Mouse (Mus musculus) forebrain, embryonic 13.5 days (tissue): ENCODE measurements around the gene Chac1. TPM values are rescaled to one million over a fixed set of nuclear protein-coding genes. Genes with fewer than 3 reads are reported as not detected.

Source experiments
- ATAC-seq: fragments of 200-750 bp; cut with Nextera tagmentation; 2 replicates; pipeline ENCODE4 v1.8.0; 2017
- H3K27ac ChIP-seq: fragments of 300-500 bp; sonication (generic); 2 replicates; pipeline ENCODE4 v1.5.1; 2015; ENCODE audit warnings: inconsistent platforms, mild to moderate bottlenecking, moderate library complexity
- H3K27me3 ChIP-seq: fragments of 300-500 bp; sonication (generic); 2 replicates; pipeline ENCODE4 v1.6.1; 2015; ENCODE audit warnings: mild to moderate bottlenecking, inconsistent platforms
- H3K36me3 ChIP-seq: fragments of 300-500 bp; sonication (generic); 2 replicates; pipeline ENCODE4 v1.6.1; 2015; ENCODE audit warnings: mild to moderate bottlenecking, inconsistent platforms; ENCODE audit not compliant: poor library complexity, severe bottlenecking
- H3K4me1 ChIP-seq: fragments of 300-500 bp; sonication (generic); 2 replicates; pipeline ENCODE4 v1.6.1; 2015; ENCODE audit warnings: inconsistent platforms
- H3K4me2 ChIP-seq: fragments of 300-500 bp; sonication (generic); 2 replicates; pipeline ENCODE4 v1.6.1; 2015; ENCODE audit warnings: inconsistent platforms, mild to moderate bottlenecking, moderate library complexity
- H3K4me3 ChIP-seq: fragments of 300-500 bp; sonication (generic); 2 replicates; pipeline ENCODE4 v1.5.1; 2015; ENCODE audit warnings: mild to moderate bottlenecking, inconsistent platforms
- H3K9ac ChIP-seq: fragments of 300-500 bp; sonication (generic); 2 replicates; pipeline ENCODE4 v1.6.1; 2015; ENCODE audit warnings: mild to moderate bottlenecking, inconsistent platforms
- H3K9me3 ChIP-seq: fragments of 300-500 bp; sonication (generic); replicated peaks from 2 replicates; pipeline ENCODE4 v1.6.1; 2016; ENCODE audit warnings: inconsistent platforms
- WGBS: fragments of 180-500 bp; shearing (Covaris S2); methylation state at CpG from one replicate; pipeline ENCODE4 v1.1.7; 2015; 5-methylcytosine and 5-hydroxymethylcytosine counted together
- polyA plus RNA-seq: library from polyadenylated mRNA; unstranded; fragments of >200 nt; fragmentation: Nextera tagmentation; extraction: Ambion mirVana; gene quantifications from 2 replicates; pipeline ENCODE4 v1.2.1, GENCODE M21; 2015

The Chac1 gene
- polyA plus RNA-seq, 1 experiment from 2014 or later: 2.3 TPM

- peaks cover 7% of the 10 kb centered on the region; the same call in 1 of the 2 replicates for H3K4me1 ChIP-seq
- H3K36me3 ChIP-seq: no peaks in the 10 kb centered on the region
- no peak overlapping the region for H3K9ac ChIP-seq
- H3K4me2 ChIP-seq: no peak overlapping the region
- H3K27ac ChIP-seq: no peak overlapping the region
- H3K4me3 ChIP-seq: no peak overlapping the region
- no peaks in the 10 kb centered on the region for H3K9me3 ChIP-seq
- no peak for ATAC-seq
- 81% methylated on average over 3 of the region's 3 CpGs for WGBS
- H3K27me3 ChIP-seq: peaks cover 24% of the 10 kb centered on the region
These were observed 4.1 kb downstream of the Chac1 start for GRCm38 (mm10) chr2:119355089-119355488.

- Histone ChIP-seq H3K4me3 (no peak overlapping the region), H3K9ac (no peak overlapping the region), H3K4me1 (peaks cover 2% of the 10 kb centered on the region; the same call in 1 of the 2 replicates), H3K27me3 (peaks cover 18% of the 10 kb centered on the region), H3K27ac (no peak overlapping the region), H3K9me3 (peaks cover 2% of the 10 kb centered on the region), H3K36me3 (no peaks in the 10 kb centered on the region), H3K4me2 (no peak overlapping the region)
- ATAC-seq: no peak
- WGBS: 20% methylated on average over 7 of the region's 7 CpGs
These were observed 4.6 kb downstream of the Chac1 start for GRCm38 (mm10) chr2:119355651-119356050.

GRCm38 (mm10) chr2:119356310-119356709 is 5.3 kb downstream of the Chac1 start:
- H3K9me3 ChIP-seq: peaks cover 9% of the 10 kb centered on the region
- no peak overlapping the region for H3K27ac ChIP-seq
- no peak overlapping the region for H3K4me2 ChIP-seq
- no peak overlapping the region for H3K9ac ChIP-seq
- no peaks in the 10 kb centered on the region; the same call in 1 of the 2 replicates for H3K4me1 ChIP-seq
- no peak for ATAC-seq
- no peaks in the 10 kb centered on the region; the same call in 1 of the 2 replicates for H3K36me3 ChIP-seq
- no peak overlapping the region for H3K4me3 ChIP-seq
- H3K27me3 ChIP-seq: peaks cover 15% of the 10 kb centered on the region

GRCm38 (mm10) chr2:119356805-119357204 is 5.8 kb downstream of the Chac1 start:
- Histone ChIP-seq H3K27me3 (peaks cover 10% of the 10 kb centered on the region), H3K4me3 (no peak overlapping the region), H3K4me1 (no peaks in the 10 kb centered on the region), H3K36me3 (peaks cover 5% of the 10 kb centered on the region; the same call in 1 of the 2 replicates), H3K9ac (no peak overlapping the region), H3K9me3 (peaks cover 14% of the 10 kb centered on the region), H3K27ac (no peak overlapping the region), H3K4me2 (no peak overlapping the region)
- 90% methylated on average over 5 of the region's 5 CpGs for WGBS
- ATAC-seq: no peak

- H3K4me2 ChIP-seq: no peak overlapping the region
- H3K36me3 ChIP-seq: peaks cover 9% of the 10 kb centered on the region; the same call in 1 of the 2 replicates
- ATAC-seq: no peak
- WGBS: 91% methylated on average over 6 of the region's 6 CpGs
- H3K27me3 ChIP-seq: peaks cover 7% of the 10 kb centered on the region
- H3K9ac ChIP-seq: no peak overlapping the region
- no peak overlapping the region for H3K27ac ChIP-seq
- H3K9me3 ChIP-seq: peaks cover 17% of the 10 kb centered on the region
- no peak overlapping the region for H3K4me3 ChIP-seq
- H3K4me1 ChIP-seq: no peaks in the 10 kb centered on the region
These were observed 7.2 kb downstream of the Chac1 start for GRCm38 (mm10) chr2:119358249-119358648.

- Histone ChIP-seq H3K9me3 (peaks cover 17% of the 10 kb centered on the region), H3K9ac (no peak overlapping the region), H3K36me3 (peaks cover 9% of the 10 kb centered on the region; the same call in 1 of the 2 replicates), H3K27ac (no peak overlapping the region), H3K4me3 (no peak overlapping the region), H3K27me3 (no peaks in the 10 kb centered on the region), H3K4me2 (no peak overlapping the region), H3K4me1 (no peaks in the 10 kb centered on the region)
- no peak for ATAC-seq
- WGBS: 90% methylated on average over 2 of the region's 2 CpGs
These were observed 8.8 kb downstream of the Chac1 start for GRCm38 (mm10) chr2:119359721-119360291.

GRCm38 (mm10) chr2:119364969-119365368 is 13.9 kb downstream of the Chac1 start:
- Histone ChIP-seq H3K36me3 (peaks cover 26% of the 10 kb centered on the region), H3K9me3 (peaks cover 17% of the 10 kb centered on the region), H3K27me3 (no peaks in the 10 kb centered on the region), H3K9ac (no peak overlapping the region), H3K27ac (no peak overlapping the region), H3K4me1 (no peaks in the 10 kb centered on the region), H3K4me3 (no peak overlapping the region), H3K4me2 (no peak overlapping the region)
- WGBS: 97% methylated on average over 3 of the region's 3 CpGs
- no peak for ATAC-seq

- no peaks in the 10 kb centered on the region for H3K9me3 ChIP-seq
- H3K4me3 ChIP-seq: no peak overlapping the region
- no peak overlapping the region for H3K9ac ChIP-seq
- no peaks in the 10 kb centered on the region for H3K27me3 ChIP-seq
- no peaks in the 10 kb centered on the region for H3K4me1 ChIP-seq
- 70% methylated on average over 3 of the region's 3 CpGs for WGBS
- peaks cover 37% of the 10 kb centered on the region for H3K36me3 ChIP-seq
- no peak overlapping the region for H3K27ac ChIP-seq
- ATAC-seq: no peak
- no peak overlapping the region for H3K4me2 ChIP-seq
These were observed 16.3 kb downstream of the Chac1 start for GRCm38 (mm10) chr2:119367346-119367745.

GRCm38 (mm10) chr2:119370116-119370515 is 19.1 kb downstream of the Chac1 start:
- WGBS: 95% methylated on average over 10 of the region's 10 CpGs
- no peaks in the 10 kb centered on the region for H3K27me3 ChIP-seq
- H3K36me3 ChIP-seq: peaks cover 64% of the 10 kb centered on the region
- no peak overlapping the region for H3K4me2 ChIP-seq
- H3K27ac ChIP-seq: no peak overlapping the region
- H3K4me1 ChIP-seq: no peaks in the 10 kb centered on the region
- H3K9ac ChIP-seq: no peak overlapping the region
- no peaks in the 10 kb centered on the region for H3K9me3 ChIP-seq
- ATAC-seq: no peak
- H3K4me3 ChIP-seq: no peak overlapping the region

GRCm38 (mm10) chr2:119377286-119377685 is 26.3 kb downstream of the Chac1 start:
- Histone ChIP-seq H3K4me3 (no peak overlapping the region), H3K9ac (no peak overlapping the region), H3K4me1 (no peaks in the 10 kb centered on the region), H3K27me3 (no peaks in the 10 kb centered on the region), H3K9me3 (no peaks in the 10 kb centered on the region), H3K36me3 (peaks cover 97% of the 10 kb centered on the region), H3K4me2 (no peak overlapping the region), H3K27ac (no peak overlapping the region)
- no peak for ATAC-seq
- WGBS: 82% methylated on average over 9 of the region's 9 CpGs

GRCm38 (mm10) chr2:119377826-119378225 is 26.8 kb downstream of the Chac1 start:
- no peak overlapping the region for H3K4me2 ChIP-seq
- no peaks in the 10 kb centered on the region for H3K27me3 ChIP-seq
- ATAC-seq: no peak
- no peaks in the 10 kb centered on the region for H3K9me3 ChIP-seq
- peaks cover 97% of the 10 kb centered on the region for H3K36me3 ChIP-seq
- no peaks in the 10 kb centered on the region for H3K4me1 ChIP-seq
- H3K4me3 ChIP-seq: no peak overlapping the region
- H3K27ac ChIP-seq: no peak overlapping the region
- no peak overlapping the region for H3K9ac ChIP-seq
- WGBS: 53% methylated on average over 3 of the region's 3 CpGs

GRCm38 (mm10) chr2:119379455-119379854 is 28.4 kb downstream of the Chac1 start:
- Histone ChIP-seq H3K36me3 (peaks cover 87% of the 10 kb centered on the region), H3K9me3 (no peaks in the 10 kb centered on the region), H3K4me2 (no peak overlapping the region), H3K27ac (no peak overlapping the region), H3K9ac (no peak overlapping the region), H3K4me3 (no peak overlapping the region), H3K27me3 (no peaks in the 10 kb centered on the region), H3K4me1 (no peaks in the 10 kb centered on the region)
- WGBS: 91% methylated on average over 3 of the region's 3 CpGs
- ATAC-seq: no peak

GRCm38 (mm10) chr2:119388266-119388665 is 37.2 kb downstream of the Chac1 start:
- no peak overlapping the region for H3K9ac ChIP-seq
- no peaks in the 10 kb centered on the region for H3K4me1 ChIP-seq
- H3K4me2 ChIP-seq: no peak overlapping the region
- WGBS: 94% methylated on average over 1 of the region's 1 CpGs
- no peaks in the 10 kb centered on the region for H3K9me3 ChIP-seq
- no peak for ATAC-seq
- peaks cover 32% of the 10 kb centered on the region for H3K36me3 ChIP-seq
- no peaks in the 10 kb centered on the region for H3K27me3 ChIP-seq
- no peak overlapping the region for H3K27ac ChIP-seq
- H3K4me3 ChIP-seq: no peak overlapping the region
